Mouse (Mus musculus) hindbrain, embryonic 14.5 days (tissue): ENCODE data around the gene Npas2. TPM values are rescaled to one million over a fixed set of nuclear protein-coding genes. Genes with fewer than 3 reads are reported as not detected.

Experiments used
- ATAC-seq: fragments of 200-750 bp; cut with Nextera tagmentation; 2 replicates; pipeline ENCODE4 v1.8.0; 2017; ENCODE audit warnings: moderate number of reproducible peaks, mild to moderate bottlenecking, moderate TSS enrichment, moderate library complexity; ENCODE audit not compliant: low FRiP score
- DNase-seq: peaks from one replicate; pipeline ENCODE4 v3.0.0-alpha.2; 2015; ENCODE audit warnings: low spot score
- H3K27ac ChIP-seq: fragments of 300-500 bp; sonication (generic); 2 replicates; pipeline ENCODE4 v1.5.1; 2014; ENCODE audit warnings: mild to moderate bottlenecking, moderate library complexity
- H3K27me3 ChIP-seq: fragments of 300-500 bp; sonication (generic); 2 replicates; pipeline ENCODE4 v1.6.1; 2014; ENCODE audit warnings: mild to moderate bottlenecking, low read length, mixed read lengths; ENCODE audit not compliant: control insufficient read depth, insufficient read depth
- H3K36me3 ChIP-seq: fragments of 300-500 bp; sonication (generic); replicated peaks from 2 replicates; pipeline ENCODE4 v1.6.1; 2014; ENCODE audit not compliant: control insufficient read depth, insufficient read depth
- H3K4me1 ChIP-seq: fragments of 300-500 bp; sonication (generic); replicated peaks from 2 replicates; pipeline ENCODE4 v1.6.1; 2014; ENCODE audit warnings: antibody characterized with exemption, low read length, mixed read lengths; ENCODE audit not compliant: control insufficient read depth, insufficient read depth
- H3K4me2 ChIP-seq: fragments of 300-500 bp; sonication (generic); replicated peaks from 2 replicates; pipeline ENCODE4 v1.6.1; 2014; ENCODE audit warnings: mild to moderate bottlenecking, moderate library complexity
- H3K4me3 ChIP-seq: fragments of 300-500 bp; sonication (generic); replicated peaks from 2 replicates; pipeline ENCODE4 v1.5.1; 2014; ENCODE audit warnings: mild to moderate bottlenecking, low read length
- H3K9ac ChIP-seq: fragments of 300-500 bp; sonication (generic); 2 replicates; pipeline ENCODE4 v1.6.1; 2014
- H3K9me3 ChIP-seq: fragments of 300-500 bp; sonication (generic); 2 replicates; pipeline ENCODE4 v1.6.1; 2016; ENCODE audit warnings: low read length; ENCODE audit not compliant: control insufficient read depth
- WGBS: fragments of 180-500 bp; shearing (Covaris S2); extraction: QIAGEN DNeasy Blood & Tissue Kit; methylation state at CpG from one replicate; pipeline ENCODE4 v1.1.7; 2014; 5-methylcytosine and 5-hydroxymethylcytosine counted together
- microRNA-seq: library from miRNA; unstranded; fragments of <30 nt; microRNA quantifications from one replicate; pipeline ENCODE4, GENCODE M21; 2016
- polyA plus RNA-seq: library from polyadenylated mRNA; unstranded; fragments of >200 nt; fragmentation: Nextera tagmentation; extraction: Ambion mirVana; gene quantifications from 2 replicates; pipeline ENCODE4 v1.2.1, GENCODE M21; 2014

The Npas2 gene
- polyA plus RNA-seq, 1 experiment from 2014 or later: 0.60 TPM

- Histone ChIP-seq H3K36me3 (no peaks in the 10 kb centered on the region), H3K27me3 (no peaks in the 10 kb centered on the region), H3K4me3 (no peak overlapping the region), H3K9me3 (0 out of 2 replicates have a peak, but pooled peaks cover 3% of the 10 kb centered on the region), H3K4me1 (no peaks in the 10 kb centered on the region), H3K4me2 (no peak overlapping the region), H3K27ac (no peak overlapping the region), H3K9ac (no peak overlapping the region)
- no peak for DNase-seq
- no peak for ATAC-seq
- 97% methylated on average over 6 of the region's 6 CpGs for WGBS
Observed at GRCm38 (mm10) chr1:39398284-39398683, 204.8 kb downstream of the Npas2 start.

- Histone ChIP-seq H3K4me1 (no peaks in the 10 kb centered on the region), H3K4me2 (no peak overlapping the region), H3K4me3 (no peak overlapping the region), H3K9ac (no peak overlapping the region), H3K36me3 (no peaks in the 10 kb centered on the region), H3K9me3 (0 out of 2 replicates have a peak, but pooled peaks cover 3% of the 10 kb centered on the region), H3K27me3 (no peaks in the 10 kb centered on the region), H3K27ac (no peak overlapping the region)
- DNase-seq (no peak), ATAC-seq (no peak)
- 80% methylated on average over 4 of the region's 4 CpGs for WGBS
Observed at GRCm38 (mm10) chr1:39399228-39399627, 205.7 kb downstream of the Npas2 start.

GRCm38 (mm10) chr1:39400173-39400572 lies 206.6 kb downstream of the Npas2 start:
- Histone ChIP-seq H3K9me3 (0 out of 2 replicates have a peak, but pooled peaks cover 3% of the 10 kb centered on the region), H3K4me3 (no peak overlapping the region), H3K27me3 (no peaks in the 10 kb centered on the region), H3K36me3 (no peaks in the 10 kb centered on the region), H3K27ac (no peak overlapping the region), H3K4me2 (no peak overlapping the region), H3K9ac (no peak overlapping the region), H3K4me1 (no peaks in the 10 kb centered on the region)
- DNase-seq (no peak), ATAC-seq (no peak)
- 90% methylated on average over 3 of the region's 3 CpGs for WGBS

GRCm38 (mm10) chr1:39407108-39407507 lies 213.6 kb downstream of the Npas2 start:
- no peak for ATAC-seq

GRCm38 (mm10) chr1:39408123-39408522 lies 214.6 kb downstream of the Npas2 start:
- H3K27ac ChIP-seq: no peak overlapping the region
- no peaks in the 10 kb centered on the region for H3K9me3 ChIP-seq
- ATAC-seq: no peak
- H3K4me2 ChIP-seq: no peak overlapping the region
- WGBS: 93% methylated on average over 6 of the region's 6 CpGs
- H3K4me3 ChIP-seq: no peak overlapping the region
- H3K36me3 ChIP-seq: no peaks in the 10 kb centered on the region
- no peaks in the 10 kb centered on the region for H3K27me3 ChIP-seq
- no peaks in the 10 kb centered on the region for H3K4me1 ChIP-seq
- DNase-seq: no peak
- no peak overlapping the region for H3K9ac ChIP-seq

More at GRCm38 (mm10) chr1:39407108-39407507, 213.6 kb downstream of the Npas2 start:
- H3K27ac ChIP-seq: no peak overlapping the region
- no peak overlapping the region for H3K4me3 ChIP-seq
- H3K9me3 ChIP-seq: no peaks in the 10 kb centered on the region
- H3K4me2 ChIP-seq: no peak overlapping the region
- DNase-seq: no peak
- H3K36me3 ChIP-seq: no peaks in the 10 kb centered on the region
- H3K4me1 ChIP-seq: no peaks in the 10 kb centered on the region
- no peak overlapping the region for H3K9ac ChIP-seq
- WGBS: 84% methylated on average over 4 of the region's 4 CpGs
- H3K27me3 ChIP-seq: no peaks in the 10 kb centered on the region

GRCm38 (mm10) chr1:39408668-39409067 lies 215.1 kb downstream of the Npas2 start:
- Histone ChIP-seq H3K27me3 (no peaks in the 10 kb centered on the region), H3K4me2 (no peak overlapping the region), H3K9me3 (no peaks in the 10 kb centered on the region), H3K36me3 (no peaks in the 10 kb centered on the region), H3K27ac (no peak overlapping the region), H3K9ac (no peak overlapping the region), H3K4me1 (no peaks in the 10 kb centered on the region), H3K4me3 (no peak overlapping the region)
- no peak for ATAC-seq
- 71% methylated on average over 7 of the region's 7 CpGs for WGBS
- no peak for DNase-seq

GRCm38 (mm10) chr1:39410085-39410821 lies 216.7 kb downstream of the Npas2 start:
- no peaks in the 10 kb centered on the region for H3K27me3 ChIP-seq
- no peak overlapping the region for H3K27ac ChIP-seq
- 78% methylated on average over 19 of the region's 19 CpGs for WGBS
- ATAC-seq (no peak), DNase-seq (no peak)
- H3K9ac ChIP-seq: no peak overlapping the region
- H3K4me3 ChIP-seq: no peak overlapping the region
- H3K36me3 ChIP-seq: no peaks in the 10 kb centered on the region
- no peak overlapping the region for H3K4me2 ChIP-seq
- no peaks in the 10 kb centered on the region for H3K9me3 ChIP-seq
- H3K4me1 ChIP-seq: no peaks in the 10 kb centered on the region

Small RNAs within 50 kb of the gene (microRNA-seq; reads per million reads assigned to microRNA genes)
- gene Mir6349: not detected

Other genes starting within 250 kb of the Npas2 start
- gene Pdcl3, start 208.1 kb upstream of the Npas2 start, polyA plus RNA-seq: 131 and 141 TPM in 2 replicates
- gene Rpl31, start 174.1 kb downstream of the Npas2 start, polyA plus RNA-seq: 356 and 445 TPM in 2 replicates